In the genomic region with DNA sequence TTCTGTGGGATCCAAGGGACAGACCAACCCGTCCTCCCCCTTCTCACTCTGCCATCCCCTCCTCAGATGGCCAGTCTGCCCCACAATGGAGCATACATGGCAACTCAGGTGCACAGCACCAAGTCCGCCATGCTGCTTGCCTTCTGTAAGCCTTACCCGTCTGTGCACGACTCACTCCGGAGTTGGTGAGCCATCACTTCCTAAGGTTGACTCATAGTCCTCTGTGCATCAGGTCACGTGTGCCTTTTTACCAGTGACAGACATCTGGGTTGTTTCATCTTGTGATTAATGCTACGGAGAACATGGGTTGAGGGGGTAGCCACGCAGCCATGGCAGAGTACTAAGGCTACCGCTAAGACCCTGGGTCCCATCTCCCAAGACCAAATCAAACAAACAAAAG, we compare ENCODE assay signal across 25 mouse cellular contexts. TPM values are rescaled to one million over a fixed set of nuclear protein-coding genes. Genes with fewer than 3 reads are reported as not detected.
DNase-seq lines count a peak whose midpoint lies in the region; ATAC-seq and TF ChIP-seq lines count a peak whose summit lies in the region.
"Had no signal": no experiment of that assay in that cellular context is flagged by ENCODE, and none has a peak within 500 bp of the region (broad histone marks: within the 10 kb centered on the region; RNA-seq: fewer than 3 reads in every experiment).

No protein-coding gene starts in this region.

- H3K9ac ChIP-seq in CH12.LX (ENCODE audit: insufficient read depth, low read depth): no peak overlapping the region
- H3K9ac ChIP-seq in midbrain, embryonic 11.5 days (ENCODE audit: low read length): no peak overlapping the region
- H3K9ac ChIP-seq: embryonic facial prominence, embryonic 15.5 days; forebrain, embryonic 13.5 days; hindbrain, embryonic 12.5 days; intestine, embryonic 15.5 days; limb, embryonic 13.5 days; lung, embryonic 15.5 days had no signal

- H3K36me3 ChIP-seq in CH12.LX (replicated peaks in 1 of 2; ENCODE audit: control insufficient read depth in 1 of 2, insufficient read depth in 1 of 2, low read length in 1 of 2): peaks cover 0 to 2% of the 10 kb centered on the region in 2 experiments
- no peaks in the 10 kb centered on the region for H3K36me3 ChIP-seq in midbrain, embryonic 11.5 days (ENCODE audit: control insufficient read depth, insufficient read depth, low read length)
- H3K36me3 ChIP-seq: embryonic facial prominence, embryonic 15.5 days; intestine, embryonic 15.5 days; limb, embryonic 13.5 days; lung, embryonic 15.5 days had no signal

- H3K4me3 ChIP-seq in CH12.LX (replicated peaks in 1 of 3; ENCODE audit: low read depth in 2 of 3, low read length in 2 of 3, poor library complexity in 1 of 3): no peak overlapping the region
- H3K4me3 ChIP-seq in midbrain, embryonic 11.5 days (ENCODE audit: low read depth, low read length): no peak overlapping the region
- H3K4me3 ChIP-seq: embryonic facial prominence, embryonic 15.5 days; forebrain, embryonic 13.5 days; hindbrain, embryonic 12.5 days; intestine, embryonic 15.5 days; limb, embryonic 13.5 days; lung, embryonic 15.5 days had no signal

- no peak for TF ChIP-seq CTCF in CH12.LX (conservative IDR thresholded peaks at IDR 0.05 in 1 of 2, IDR thresholded peaks at IDR 0.05 in 1 of 2; ENCODE audit: low read depth in 2 of 2, low read length in 2 of 2)

- H3K27me3 ChIP-seq in CH12.LX (replicated peaks): no peaks in the 10 kb centered on the region
- no peaks in the 10 kb centered on the region for H3K27me3 ChIP-seq in midbrain, embryonic 11.5 days (ENCODE audit: control insufficient read depth, insufficient read depth, low read length)
- H3K27me3 ChIP-seq: embryonic facial prominence, embryonic 15.5 days; forebrain, embryonic 13.5 days; intestine, embryonic 15.5 days; lung, embryonic 15.5 days had no signal

- peaks cover 6% of the 10 kb centered on the region for H3K9me3 ChIP-seq in CH12.LX (replicated peaks; ENCODE audit: low read length)
- no peaks in the 10 kb centered on the region for H3K9me3 ChIP-seq in midbrain, embryonic 11.5 days (ENCODE audit: control insufficient read depth, low read length)
- H3K9me3 ChIP-seq: embryonic facial prominence, embryonic 15.5 days; forebrain, embryonic 13.5 days; hindbrain, embryonic 12.5 days; intestine, embryonic 15.5 days; limb, embryonic 13.5 days; lung, embryonic 15.5 days had no signal

- no peak for TF ChIP-seq EP300 in CH12.LX (IDR thresholded peaks at IDR 0.05; ENCODE audit: low read length)

- peaks cover 3 to 7% of the 10 kb centered on the region in 2 experiments for H3K4me1 ChIP-seq in CH12.LX (ENCODE audit: control insufficient read depth in 1 of 2, insufficient read depth in 2 of 2)
- H3K4me1 ChIP-seq in midbrain, embryonic 11.5 days (ENCODE audit: control insufficient read depth, insufficient read depth, low read length): no peaks in the 10 kb centered on the region
- H3K4me1 ChIP-seq: hindbrain, embryonic 12.5 days; limb, embryonic 13.5 days had no signal

- no peak for DNase-seq in frontal cortex, postnatal 25 days (ENCODE audit: low spot score in 2 of 2)
- peak; percentile 20 for DNase-seq in right cerebral cortex, adult 18-20 months
- DNase-seq in right cerebral cortex, adult 2 months (ENCODE audit: low spot score in 2 of 2): no peak
- DNase-seq in CH12.LX (ENCODE audit: extremely low read depth): no peak
- DNase-seq in adrenal gland, adult 8-10 months: no peak
- no peak for DNase-seq in midbrain, embryonic 11.5 days (ENCODE audit: low spot score, missing footprints)
- DNase-seq: adrenal gland, postnatal 10 days; gastrocnemius, postnatal 25 days; heart, postnatal 36 days; kidney, adult 9 months; midbrain, embryonic 14.5 days; thymus, adult 2 months; thymus, postnatal 36 days had no signal

- H3K79me2 ChIP-seq in CH12.LX (replicated peaks; ENCODE audit: control insufficient read depth, extremely low read depth, insufficient read depth, poor library complexity, severe bottlenecking): no peaks in the 10 kb centered on the region

- no peak for TF ChIP-seq POLR2A in CH12.LX (IDR thresholded peaks at IDR 0.05; ENCODE audit: low read depth, low read length)

- TF ChIP-seq RAD21 in CH12.LX (IDR thresholded peaks at IDR 0.05; ENCODE audit: low read depth, low read length): no peak

- in situ Hi-C loops in CH12.LX (cut with MboI; ENCODE audit: low pct_ligation_motif_present, low pct_unique_long_range_greater_than_20kb, low sequenced_read_pairs): no loop called here

- ATAC-seq in frontal cortex, adult (ENCODE audit: low TSS enrichment): peak; percentile 14; the same call in 1 of the 2 replicates
- no peak for ATAC-seq in midbrain, embryonic 11.5 days (ENCODE audit: low FRiP score)
- ATAC-seq: CD4-positive, CD25-positive, alpha-beta regulatory T cell, adult 4 months; forebrain, embryonic 13.5 days; hindbrain, postnatal 0 days; intestine, embryonic 15.5 days had no signal

- H3K4me2 ChIP-seq in CH12.LX (ENCODE audit: insufficient read depth, low read depth, poor library complexity, severe bottlenecking): no peak overlapping the region
- H3K4me2 ChIP-seq in midbrain, embryonic 11.5 days: no peak overlapping the region
- H3K4me2 ChIP-seq: embryonic facial prominence, embryonic 15.5 days; forebrain, embryonic 13.5 days; heart, embryonic 11.5 days; hindbrain, embryonic 12.5 days; intestine, embryonic 15.5 days; limb, embryonic 13.5 days; liver, embryonic 11.5 days; lung, embryonic 15.5 days had no signal

- dilution Hi-C loops in CH12.LX (cut with MboI; ENCODE audit: extremely low pct_ligation_motif_present, extremely low pct_unique_long_range_greater_than_20kb, low sequenced_read_pairs): no loop called here

- 85% methylated on average over 9 of the region's 9 CpGs for WGBS in midbrain, embryonic 11.5 days

- H3K27ac ChIP-seq in CH12.LX (ENCODE audit: insufficient read depth, low read depth): no peak overlapping the region
- no peak overlapping the region for H3K27ac ChIP-seq in midbrain, embryonic 11.5 days (ENCODE audit: low read depth, low read length)
- H3K27ac ChIP-seq: embryonic facial prominence, embryonic 15.5 days; forebrain, embryonic 13.5 days; hindbrain, embryonic 12.5 days; hindbrain, postnatal 0 days; intestine, embryonic 15.5 days; limb, embryonic 13.5 days had no signal

TF ChIP-seq in CH12.LX, 34 proteins besides CTCF, POLR2A, EP300 and RAD21:
- TF ChIP-seq USF1 (IDR thresholded peaks at IDR 0.05; ENCODE audit: low read depth, low read length) (peak; percentile 26), NELFE (IDR thresholded peaks at IDR 0.05; ENCODE audit: low read depth, low read length) (no peak)

RNA-seq across cellular contexts. Expression of a gene that starts 9.2 kb away (rescaled TPM):
- total RNA-seq in CH12.LX (2012; rRNA removed) (not detected in 2 replicates), CH12.LX (2014; rRNA removed) (not detected in 2 replicates)
- polyA plus RNA-seq in CH12.LX (2012; ENCODE audit: insufficient read length, low read depth): not detected in 2 replicates
- total RNA-seq in adrenal gland, adult 8-10 months (2022): 10 to 100 TPM; 38.5 to 62.4 (median 55.9) TPM
- 19.5 and 20.2 TPM in 2 replicates for polyA plus RNA-seq in midbrain, embryonic 11.5 days (2014; fragmentation: Nextera tagmentation; extraction: Ambion mirVana)
- total RNA-seq: neutrophil, adult 5-6 weeks had no signal

RNA-seq across cellular contexts. Expression of a gene that starts 9.4 kb away (rescaled TPM):
- 17.6 and 21.7 TPM in 2 replicates for total RNA-seq in CH12.LX (2012; rRNA removed)
- total RNA-seq in CH12.LX (2014; rRNA removed): 13.8 and 17.9 TPM in 2 replicates
- polyA plus RNA-seq in CH12.LX (2012; ENCODE audit: insufficient read length, low read depth): 22.9 and 25.2 TPM in 2 replicates
- total RNA-seq in adrenal gland, adult 8-10 months (2022): 10 to 100 TPM; 21.7 to 24.3 (median 22.7) TPM
- polyA plus RNA-seq in midbrain, embryonic 11.5 days (2014; fragmentation: Nextera tagmentation; extraction: Ambion mirVana): 5.2 and 5.3 TPM in 2 replicates

RNA-seq across cellular contexts. Expression of a gene that starts 59.8 kb away (rescaled TPM):
- total RNA-seq in CH12.LX (2012; rRNA removed) (16.7 and 18.5 TPM in 2 replicates), CH12.LX (2014; rRNA removed) (12.2 and 12.9 TPM in 2 replicates)
- 8.7 and 10.1 TPM in 2 replicates for polyA plus RNA-seq in CH12.LX (2012; ENCODE audit: insufficient read length, low read depth)
- total RNA-seq in adrenal gland, adult 8-10 months (2022): 100 to 1,000 TPM in 3 of 4 experiments, 10 to 100 TPM in 1; 86.6 to 128 (median 111) TPM
- 41.9 and 44.6 TPM in 2 replicates for polyA plus RNA-seq in midbrain, embryonic 11.5 days (2014; fragmentation: Nextera tagmentation; extraction: Ambion mirVana)

Comparison
In these comparisons a context has a peak if more than half of its experiments do, and no peak if none do; other contexts are left out.
1. RNA of a gene that starts 9.2 kb away (total RNA-seq): 38.5 to 62.4 TPM in adrenal gland, adult 8-10 months; not detected in CH12.LX; every median in the first group is over 10 times any median in the second.
2. RNA of a gene that starts 59.8 kb away (total RNA-seq): 86.6 to 128 TPM in adrenal gland, adult 8-10 months; 12.2 to 18.5 TPM in CH12.LX; every median in the first group is over 4 times any median in the second.